Mouse (Mus musculus) 416B (cell line): ENCODE measurements at regions not wholly inside any gene's neighbourhood (a gene's known extent, or its start where the extent isn't known, plus 50 kb on each side); places are given as distances from the start of the nearest gene placed in this dataset.
A peak's percentile ranks its signal among the peaks of the same experiment; 100 is the strongest.

Experiments
- DNase-seq: peaks from one replicate; pipeline ENCODE4 v3.0.0; 2011; ENCODE audit warnings: low read depth

GRCm38 (mm10) chr17:54214804-54215203, 84.0 kb downstream of the Slc5a7 start:
- no peak for DNase-seq

GRCm38 (mm10) chr17:54201710-54202109, 97.1 kb downstream of the Slc5a7 start:
- no peak for DNase-seq

- no peak for DNase-seq
These were observed 106.6 kb downstream of the Slc5a7 start for GRCm38 (mm10) chr17:54192231-54192573.

DNA sequence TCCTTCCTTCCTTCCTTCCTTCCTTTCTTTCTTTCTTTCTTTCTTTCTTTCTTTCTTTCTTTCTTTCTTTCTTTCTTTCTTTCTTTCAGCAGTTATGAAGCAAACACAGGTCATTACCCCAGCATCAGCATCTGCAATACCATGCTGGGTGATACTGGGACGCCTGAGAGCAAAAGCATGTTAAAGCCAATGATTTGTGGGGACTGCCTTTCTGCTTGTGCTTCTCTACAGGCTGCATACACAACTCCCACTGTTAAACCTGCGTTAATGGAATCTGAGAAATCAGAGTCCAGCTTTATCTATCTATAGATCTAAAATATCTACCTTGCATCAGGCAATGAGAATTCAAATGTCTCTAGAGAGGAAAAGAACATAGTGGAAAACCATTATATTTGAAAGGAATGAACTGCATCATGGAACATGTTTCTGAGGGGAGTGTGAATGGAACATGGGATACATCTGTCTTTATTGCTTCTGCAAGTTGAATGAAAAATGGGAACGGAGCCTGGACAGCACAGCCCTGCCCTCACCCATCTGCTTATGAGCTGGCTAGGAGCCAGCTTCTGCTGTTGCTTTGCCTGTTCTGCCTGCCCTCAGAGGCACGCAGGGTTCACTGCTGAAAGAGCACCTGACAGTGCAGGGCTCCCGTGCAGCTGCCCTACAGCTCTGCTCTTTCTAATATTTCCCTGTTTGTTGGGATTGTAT, 107.2 kb downstream of the Slc5a7 start:
- DNase-seq, result no peak

DNA sequence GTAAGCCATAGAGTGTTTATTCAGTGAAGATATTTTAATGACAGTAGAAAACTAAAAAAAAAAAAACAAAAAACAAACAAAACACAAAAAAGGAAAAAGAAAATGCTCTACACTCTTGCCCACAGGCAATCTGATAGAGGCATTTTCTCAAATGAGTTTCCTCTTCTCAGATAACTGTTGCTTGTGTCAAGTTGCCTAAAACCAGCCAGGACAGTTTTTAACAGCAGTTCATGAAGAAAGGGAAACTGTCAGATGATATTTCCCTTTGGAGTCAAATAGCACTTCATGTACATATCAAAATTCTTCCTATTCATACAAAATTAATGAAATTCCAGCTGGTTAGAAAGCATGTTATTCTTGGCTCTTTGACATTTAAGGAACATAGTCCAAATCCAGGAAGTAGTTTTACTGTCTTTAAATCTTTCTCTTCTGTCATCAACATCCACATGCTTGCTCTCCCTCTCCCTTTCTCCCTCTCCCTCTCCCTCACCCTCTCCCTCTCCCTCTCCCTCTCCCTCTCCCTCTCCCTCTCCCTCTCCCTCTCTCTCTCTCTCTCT, 109.8 kb downstream of the Slc5a7 start:
- DNase-seq, result no peak

DNA sequence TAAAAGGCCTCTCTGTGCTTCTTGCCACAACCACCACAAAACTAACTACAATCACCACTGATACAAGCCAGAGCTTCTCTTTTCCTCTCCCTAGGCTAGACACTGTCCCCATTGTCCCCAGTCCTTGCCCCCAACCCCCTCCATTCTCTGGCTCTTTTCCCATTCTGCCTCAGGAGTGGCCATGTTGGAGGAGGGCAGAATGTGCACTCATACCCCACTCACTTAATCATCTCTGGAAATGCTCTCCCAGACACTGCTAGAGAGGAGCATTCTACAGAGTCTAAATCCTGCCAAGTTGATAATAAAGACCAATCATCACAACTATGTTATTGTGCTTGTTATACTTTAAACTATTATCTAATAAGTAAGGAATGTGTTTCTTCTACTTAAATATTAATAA, 116.8 kb downstream of the Slc5a7 start:
- no peak for DNase-seq

GRCm38 (mm10) chr17:54180563-54180962, 118.3 kb downstream of the Slc5a7 start:
- no peak for DNase-seq

GRCm38 (mm10) chr17:54170762-54171161, 128.1 kb downstream of the Slc5a7 start:
- DNase-seq, result peak; percentile 7

DNA sequence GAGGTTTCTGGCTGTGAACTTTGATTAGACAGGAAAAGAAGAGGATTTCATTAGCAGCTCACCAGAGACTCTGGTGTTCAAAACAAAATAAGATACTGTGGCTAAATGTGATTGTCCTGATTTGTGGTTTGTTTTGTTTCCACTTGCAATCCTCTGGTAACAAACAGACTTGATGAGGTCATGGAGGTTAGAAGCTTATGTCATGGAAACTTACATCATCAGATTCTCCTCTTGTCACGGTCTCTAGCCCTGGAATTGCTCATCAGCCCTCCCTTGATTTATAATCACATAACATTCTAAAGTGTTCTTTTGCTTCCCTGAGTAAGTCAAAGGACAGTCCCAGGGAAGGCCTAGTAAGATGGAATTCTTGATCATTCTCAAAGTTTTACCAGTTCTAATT, 130.8 kb downstream of the Slc5a7 start:
- DNase-seq, result no peak

DNA sequence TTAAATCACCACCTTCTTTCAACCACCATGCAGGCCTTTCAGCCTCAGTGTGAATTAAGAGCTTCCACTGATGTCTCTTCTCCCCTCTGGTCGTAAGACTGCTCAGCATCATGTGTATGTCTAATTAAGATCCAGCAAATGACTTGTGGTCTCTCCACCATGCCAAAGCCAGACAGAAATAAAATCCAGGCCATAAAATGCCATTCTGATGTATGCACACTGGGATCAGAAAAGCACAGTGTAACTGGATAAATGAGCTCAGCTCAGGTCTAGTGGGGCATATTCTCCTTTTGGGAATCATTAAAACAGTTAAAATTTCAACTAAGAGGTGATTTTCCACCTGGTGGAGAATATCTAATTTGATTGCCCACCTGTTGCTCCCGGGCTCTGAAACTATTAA, 136.5 kb downstream of the Slc5a7 start:
- DNase-seq, result no peak

DNA sequence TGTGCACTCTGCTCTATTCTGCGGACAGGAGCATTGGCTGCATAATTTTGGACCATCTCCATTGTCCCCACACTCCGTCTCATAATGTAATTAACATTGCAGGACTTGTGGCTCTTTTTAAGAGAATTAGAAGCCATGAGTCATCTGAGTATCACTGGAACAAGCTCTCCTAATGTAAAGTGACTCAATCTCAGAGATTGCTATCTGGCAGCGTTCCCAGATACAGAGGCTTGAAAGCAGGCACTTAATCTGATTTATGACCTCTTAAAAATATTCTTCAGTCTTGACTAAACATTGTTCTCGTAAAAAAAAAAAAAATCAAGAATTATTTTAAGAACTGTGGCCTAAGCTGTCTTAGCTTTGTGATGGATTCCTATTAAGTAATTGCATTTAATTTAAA, 140.1 kb downstream of the Slc5a7 start:
- DNase-seq, result peak; percentile 11

DNA sequence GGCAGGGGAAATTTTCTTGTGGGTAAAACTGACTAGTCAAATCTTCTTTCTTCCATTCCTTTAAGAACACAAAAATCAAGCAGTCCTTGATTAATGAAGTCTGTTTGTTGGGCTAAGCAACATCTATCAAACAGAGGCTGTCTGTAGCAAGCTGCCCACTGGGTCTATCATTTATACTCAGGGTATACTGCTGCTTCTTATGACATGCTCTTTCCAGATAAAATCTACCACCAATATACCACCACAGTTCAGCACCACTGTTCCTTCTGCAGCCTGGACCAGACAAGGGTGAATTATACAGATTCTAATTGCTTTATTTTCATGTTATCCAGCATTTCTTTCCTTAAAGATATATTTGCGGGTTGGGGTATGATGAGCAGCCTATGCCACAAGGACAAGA, 140.5 kb downstream of the Slc5a7 start:
- DNase-seq, result no peak

GRCm38 (mm10) chr17:54155801-54156200, 143.0 kb downstream of the Slc5a7 start:
- DNase-seq, result no peak

DNA sequence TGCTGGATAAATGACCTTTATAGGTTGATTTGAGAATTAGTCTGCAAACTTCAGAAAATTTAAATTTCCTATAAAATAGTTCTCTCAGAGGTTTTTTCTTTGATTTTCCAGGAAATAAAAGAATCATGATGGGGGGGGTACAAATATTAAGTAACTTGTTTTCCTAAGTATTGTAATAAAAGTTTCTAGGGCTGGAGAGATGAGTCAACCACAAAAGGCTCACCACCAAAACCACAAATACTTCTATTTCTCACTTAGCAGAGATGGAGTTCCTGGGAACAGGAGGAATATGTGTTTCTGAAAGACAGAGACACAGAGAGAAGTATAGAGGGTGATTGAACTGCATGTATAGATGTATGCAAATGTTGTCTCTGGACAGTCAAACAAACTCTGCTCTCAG, 144.3 kb downstream of the Slc5a7 start:
- no peak for DNase-seq
